Mouse (Mus musculus) right cerebral cortex, postnatal 25 days (tissue): Measurements from ENCODE around the gene Vgll4.
A peak's percentile ranks its signal among the peaks of the same experiment; 100 is the strongest.
"Not testable (repeated sequence)": the region's sequence is repeated elsewhere in the genome, so short reads cannot be mapped to it uniquely, and the experiment has no call there.

Source experiments
- DNase-seq: peaks from one replicate; pipeline ENCODE4 v3.0.0; 2022

The Vgll4 gene

DNA sequence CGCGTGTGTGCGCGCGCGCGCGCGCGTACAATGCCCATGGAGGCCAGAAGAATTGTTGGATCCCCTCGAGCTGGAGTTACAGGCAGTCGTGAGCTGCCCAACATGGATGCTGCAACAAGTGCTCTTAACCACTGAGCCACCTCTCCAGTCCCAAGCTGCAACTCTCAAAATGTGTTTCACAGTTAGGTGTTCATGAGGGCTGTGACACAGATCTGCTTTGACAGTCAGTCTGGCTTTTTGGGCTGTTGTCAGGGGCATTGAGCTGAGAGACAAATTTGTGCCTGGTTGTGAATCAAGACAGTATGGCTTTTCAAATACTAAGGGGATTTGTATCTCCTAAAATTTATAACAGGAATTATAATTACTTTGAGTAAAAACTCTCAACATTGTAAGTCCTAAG, 78.5 kb downstream of the Vgll4 start:
- no peak for DNase-seq

DNA sequence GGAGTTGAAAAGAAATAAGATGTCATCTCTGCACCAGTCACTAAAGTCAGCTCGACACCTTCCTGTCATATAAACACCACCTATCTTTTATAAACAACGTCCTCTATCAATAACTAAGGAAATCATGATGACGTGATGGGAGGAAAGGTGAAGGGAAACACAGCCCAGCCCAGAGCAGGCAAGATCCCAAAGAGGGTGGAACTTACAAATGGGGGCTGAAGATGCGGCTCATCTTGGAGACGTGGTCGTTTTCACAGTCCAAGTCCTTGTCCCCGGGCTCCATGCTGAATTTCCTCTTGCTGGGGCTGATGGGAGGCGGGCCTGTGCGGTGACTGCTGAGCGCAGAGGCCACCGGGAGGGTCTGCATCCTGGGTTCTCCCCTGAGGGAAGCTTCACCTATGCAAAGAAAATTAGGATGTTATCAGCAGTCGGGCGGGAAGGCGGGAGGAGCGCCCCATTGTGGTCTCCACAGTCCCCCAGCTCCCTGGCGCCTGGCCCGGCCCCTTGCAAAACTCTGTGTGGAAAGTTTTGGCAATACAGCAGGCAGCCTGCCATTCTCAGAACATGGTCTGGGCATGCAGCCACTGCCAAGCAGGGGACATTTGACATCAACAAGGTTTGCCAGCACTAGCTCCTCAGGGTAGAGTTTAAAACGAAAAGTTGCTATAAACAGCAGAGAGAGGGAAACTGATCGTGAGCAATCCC, 79.2 kb downstream of the Vgll4 start:
- DNase-seq = peak; percentile 72

DNA sequence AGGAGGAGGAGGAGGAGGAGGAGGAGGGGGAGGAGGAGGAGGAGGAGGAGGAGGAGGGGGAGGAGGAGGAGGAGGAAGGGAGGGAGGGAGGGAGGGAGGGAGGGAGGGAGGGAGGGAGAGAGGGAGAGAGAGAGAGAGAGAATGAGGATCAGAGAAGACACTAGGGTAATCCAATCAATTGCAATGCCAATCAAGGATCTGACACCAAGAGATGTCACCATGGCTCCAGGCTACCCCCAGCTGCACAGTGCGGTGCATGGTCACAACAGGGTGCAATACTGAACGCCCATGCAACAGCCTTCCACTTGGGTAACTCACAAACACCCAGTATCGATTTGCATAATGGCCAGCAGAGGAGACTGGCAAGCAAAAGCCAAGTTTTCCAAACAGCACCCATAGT, 79.8 kb downstream of the Vgll4 start:
- not testable (repeated sequence) for DNase-seq

DNA sequence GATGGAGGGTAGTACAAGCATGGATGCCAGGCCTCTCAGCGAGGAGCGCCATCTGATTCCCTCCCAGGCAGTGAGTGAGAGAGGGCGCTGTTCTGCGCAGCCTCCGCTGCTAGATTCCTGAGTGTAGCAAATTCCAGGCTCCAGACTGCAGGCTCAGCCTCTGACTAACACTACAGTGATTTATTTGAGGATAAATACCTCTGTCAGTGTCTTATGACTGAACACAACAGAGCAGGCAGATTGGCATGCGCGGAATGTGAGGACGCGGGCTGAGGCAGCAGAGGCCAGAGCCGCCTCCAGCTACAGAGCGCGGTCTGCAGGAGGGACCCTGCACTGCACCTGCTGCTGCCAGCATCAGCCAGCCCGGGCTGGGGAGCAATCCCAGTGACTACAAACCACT, 80.9 kb downstream of the Vgll4 start:
- DNase-seq = peak; percentile 75

GRCm38 (mm10) chr6:114886504-114887361, 83.1 kb downstream of the Vgll4 start:
- DNase-seq = no peak

- no peak for DNase-seq
Measured at GRCm38 (mm10) chr6:114886012-114886411, 83.8 kb downstream of the Vgll4 start.

GRCm38 (mm10) chr6:114885129-114885528, 84.7 kb downstream of the Vgll4 start:
- DNase-seq = no peak

GRCm38 (mm10) chr6:114883261-114883740, 86.5 kb downstream of the Vgll4 start:
- DNase-seq = peak; percentile 76

GRCm38 (mm10) chr6:114882675-114883074, 87.1 kb downstream of the Vgll4 start:
- DNase-seq = no peak

GRCm38 (mm10) chr6:114882212-114882611, 87.6 kb downstream of the Vgll4 start:
- no peak for DNase-seq

DNA sequence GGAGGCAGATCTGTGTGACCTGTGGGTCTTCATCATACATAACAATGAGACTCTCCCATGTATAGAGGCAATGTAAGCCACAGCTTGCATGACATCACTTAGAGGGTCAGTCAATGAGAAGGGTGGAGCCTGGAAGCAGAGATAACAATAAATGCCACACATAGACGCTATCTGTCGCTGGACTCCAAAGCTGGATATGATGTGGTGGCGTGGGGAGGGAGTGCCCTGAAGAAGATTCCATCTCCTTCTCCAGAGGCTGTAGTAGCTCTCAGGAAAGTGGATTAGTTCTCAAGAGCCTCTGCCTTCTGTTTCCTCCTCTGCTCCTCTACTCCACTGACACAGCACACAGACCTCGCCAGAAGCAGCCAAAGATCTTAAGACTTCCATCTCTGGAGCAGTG, 89.0 kb downstream of the Vgll4 start:
- no peak for DNase-seq

- no peak for DNase-seq
Measured at GRCm38 (mm10) chr6:114878841-114879520, 90.8 kb downstream of the Vgll4 start.

GRCm38 (mm10) chr6:114876546-114876945, 93.2 kb downstream of the Vgll4 start:
- DNase-seq = no peak

- no peak for DNase-seq
Measured at GRCm38 (mm10) chr6:114876033-114876432, 93.8 kb downstream of the Vgll4 start.

DNA sequence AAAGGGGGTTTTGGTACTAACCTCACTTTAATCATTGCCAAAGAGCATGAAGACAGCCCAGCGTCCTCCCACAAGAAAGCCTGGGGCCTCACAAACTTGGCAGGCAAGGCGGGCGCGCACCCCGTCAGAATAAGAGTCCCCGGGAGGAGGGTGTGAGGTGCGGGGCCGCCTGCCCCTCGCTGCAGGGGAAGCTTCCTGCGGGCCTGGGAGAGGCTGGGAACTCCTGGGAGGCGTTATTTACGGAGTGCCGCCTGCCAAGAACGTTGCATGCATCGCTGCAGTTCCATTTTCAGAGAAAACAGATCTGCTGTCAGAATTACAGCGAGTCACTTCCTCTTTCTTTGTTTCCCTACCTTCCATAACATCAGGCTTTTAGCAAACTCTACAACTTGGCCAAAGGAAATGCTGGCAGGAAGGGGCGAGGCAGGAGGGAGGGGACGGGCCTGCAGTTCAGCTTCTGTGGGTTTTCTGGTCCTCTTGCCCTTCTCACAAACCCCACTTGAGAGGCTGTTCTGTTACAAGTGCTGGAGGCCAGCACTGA, 94.7 kb downstream of the Vgll4 start:
- peak; percentile 92 for DNase-seq

GRCm38 (mm10) chr6:114874138-114874928, 95.5 kb downstream of the Vgll4 start:
- DNase-seq = no peak

DNA sequence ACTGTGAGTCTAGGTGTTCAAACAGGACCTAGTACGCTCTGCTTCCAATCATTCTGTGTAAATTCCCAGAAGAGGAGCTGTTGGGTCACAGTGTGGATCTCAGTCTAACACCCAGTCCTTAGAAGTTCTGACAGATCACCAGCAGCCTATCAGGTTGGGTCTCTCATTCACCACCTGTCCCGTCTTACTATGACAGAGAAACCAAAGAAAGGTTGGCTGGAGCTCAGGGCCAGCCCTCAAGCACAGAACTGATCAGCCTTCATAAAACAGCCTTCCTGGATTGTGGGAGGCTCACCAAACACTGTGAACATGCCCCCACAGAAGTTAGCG, 96.0 kb downstream of the Vgll4 start:
- no peak for DNase-seq

GRCm38 (mm10) chr6:114871010-114871660, 98.7 kb downstream of the Vgll4 start:
- DNase-seq = no peak

GRCm38 (mm10) chr6:114869501-114870076, 100.2 kb downstream of the Vgll4 start:
- no peak for DNase-seq

- no peak for DNase-seq
Measured at GRCm38 (mm10) chr6:114868656-114869055, 101.1 kb downstream of the Vgll4 start.

DNA sequence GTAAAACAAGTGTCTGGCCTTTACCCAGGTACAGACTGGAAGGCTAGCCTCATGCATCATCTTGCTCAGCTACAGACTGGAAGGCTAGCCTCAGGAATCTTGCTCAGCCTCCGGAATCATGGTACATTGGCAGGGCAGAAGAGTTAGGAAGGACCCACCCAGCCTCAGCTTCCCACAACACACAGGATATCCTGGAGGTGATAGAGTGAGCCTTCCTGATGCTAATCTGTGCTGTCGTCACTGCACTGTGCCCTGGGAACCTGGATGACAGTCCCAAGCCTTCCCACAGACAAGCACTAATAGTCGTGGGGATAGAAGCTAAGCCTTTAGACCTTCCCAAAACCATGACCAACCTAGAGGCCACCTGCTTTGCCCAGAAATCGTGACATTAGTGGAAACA, 103.2 kb downstream of the Vgll4 start:
- no peak for DNase-seq

GRCm38 (mm10) chr6:114866078-114866477, 103.7 kb downstream of the Vgll4 start:
- no peak for DNase-seq
